Mouse (Mus musculus) kidney, adult 11 months (tissue): ENCODE measurements at regions not wholly inside any gene's neighbourhood (a gene's known extent, or its start where the extent isn't known, plus 50 kb on each side); places are given as distances from the start of the nearest gene placed in this dataset.

ENCODE experiments used
- DNase-seq: peaks from one replicate; pipeline ENCODE4 v3.0.0; 2022

GRCm38 (mm10) chr8:98572597-98573514 is 843.4 kb downstream of the Cdh8 start:
- DNase-seq: no peak

- no peak for DNase-seq
These were observed 849.6 kb downstream of the Cdh8 start for GRCm38 (mm10) chr8:98566661-98567060.

- DNase-seq: no peak
These were observed 897.8 kb downstream of the Cdh8 start for GRCm38 (mm10) chr8:98518459-98518858.

- DNase-seq: no peak
These were observed 901.0 kb downstream of the Cdh8 start for GRCm38 (mm10) chr8:98515246-98515645.

GRCm38 (mm10) chr8:98496793-98497192 is 919.5 kb downstream of the Cdh8 start:
- DNase-seq: no peak

- no peak for DNase-seq
These were observed 952.8 kb downstream of the Cdh8 start for GRCm38 (mm10) chr8:98463375-98464030.

GRCm38 (mm10) chr8:98455539-98455938 is 960.7 kb downstream of the Cdh8 start:
- no peak for DNase-seq
